Comparison of ENCODE assay signal across 18 mouse cellular contexts in genomic region chr2:130335112-130335511, GRCm38 (mm10). TPM values are rescaled to one million over a fixed set of nuclear protein-coding genes. Genes with fewer than 3 reads are reported as not detected.
"Had no signal": no experiment of that assay in that cellular context is flagged by ENCODE, and none has a peak within 500 bp of the region (broad histone marks: within the 10 kb centered on the region; RNA-seq: fewer than 3 reads in every experiment).

No protein-coding gene starts in this region.

- H3K4me1 ChIP-seq: liver, embryonic 15.5 days; lung, embryonic 15.5 days; midbrain, embryonic 13.5 days; midbrain, embryonic 15.5 days; neural tube, embryonic 12.5 days had no signal

- H3K27ac ChIP-seq: liver, embryonic 15.5 days; lung, embryonic 15.5 days; macrophage; midbrain, embryonic 13.5 days; midbrain, embryonic 15.5 days; neural tube, embryonic 12.5 days had no signal

- H3K9me3 ChIP-seq: liver, embryonic 15.5 days; lung, embryonic 15.5 days; megakaryocyte, embryonic 14.5 days; midbrain, embryonic 13.5 days; midbrain, embryonic 15.5 days; neural tube, embryonic 12.5 days had no signal

- H3K27me3 ChIP-seq: lung, embryonic 15.5 days; midbrain, embryonic 13.5 days; midbrain, embryonic 15.5 days; neural tube, embryonic 12.5 days had no signal

- H3K36me3 ChIP-seq: liver, embryonic 15.5 days; lung, embryonic 15.5 days; midbrain, embryonic 13.5 days; midbrain, embryonic 15.5 days; neural tube, embryonic 12.5 days had no signal

- DNase-seq: liver, postnatal 0 days; lung, adult 2 months; lung, postnatal 14 days; lung, postnatal 36 days; right cerebral cortex, postnatal 14 days; thymus, adult 18-20 months; thymus, postnatal 14 days; thymus, postnatal 36 days had no signal

- H3K9ac ChIP-seq: liver, embryonic 15.5 days; liver, postnatal 0 days; lung, embryonic 15.5 days; midbrain, embryonic 13.5 days; midbrain, embryonic 15.5 days; neural tube, embryonic 12.5 days had no signal

- H3K4me3 ChIP-seq: liver, embryonic 15.5 days; lung, embryonic 15.5 days; megakaryocyte, embryonic 14.5 days; midbrain, embryonic 13.5 days; midbrain, embryonic 15.5 days; neural tube, embryonic 12.5 days had no signal

RNA-seq across cellular contexts. Expression of gene Ebf4, which starts 40.1 kb away (rescaled TPM):
- total RNA-seq: megakaryocyte progenitor cell, adult 5-6 weeks; monocyte, adult 5-6 weeks; neutrophil, adult 5-6 weeks had no signal
- polyA plus RNA-seq: macrophage had no signal
